Mouse (Mus musculus) E14TG2a.4 (cell line): ENCODE measurements around the gene Gm10447.

Source experiments
- H3K27me3 ChIP-seq: 2 replicates; pipeline ENCODE4 v1.6.1; 2014; ENCODE audit warnings: low read length, control low read depth; ENCODE audit not compliant: insufficient read depth
- H3K36me3 ChIP-seq: 2 replicates; pipeline ENCODE4 v1.6.1; 2014; ENCODE audit warnings: low read length, control low read depth; ENCODE audit not compliant: insufficient read depth
- H3K4me1 ChIP-seq: replicated peaks from 2 replicates; pipeline ENCODE4 v1.6.1; 2014; ENCODE audit warnings: low read depth, low read length, control low read depth
- H3K4me3 ChIP-seq: replicated peaks from 2 replicates; pipeline ENCODE4 v1.5.1; 2014; ENCODE audit warnings: mild to moderate bottlenecking, low read length
- H3K9me3 ChIP-seq: 2 replicates; pipeline ENCODE4 v1.6.1; 2014; ENCODE audit warnings: low read length, control low read depth
- CTCF ChIP-seq: conservative IDR thresholded peaks from 2 replicates; pipeline ENCODE4 v1.5.1; 2014; ENCODE audit warnings: low read length
- NANOG ChIP-seq: IDR thresholded peaks from 2 replicates; pipeline ENCODE4 v1.6.1; 2014; ENCODE audit warnings: borderline replicate concordance, low read length, mixed read lengths
- POU5F1 ChIP-seq: IDR thresholded peaks from 2 replicates; pipeline ENCODE4 v1.6.1; 2014; ENCODE audit warnings: low read length, borderline replicate concordance

The Gm10447 gene

GRCm38 (mm10) chr11:53493243-53493955, 36.5 kb upstream of the Gm10447 start:
- H3K9me3 ChIP-seq = no peaks in the 10 kb centered on the region
- peaks cover 18% of the 10 kb centered on the region for H3K27me3 ChIP-seq
- no peaks in the 10 kb centered on the region for H3K36me3 ChIP-seq
- H3K4me1 ChIP-seq = peaks cover 7% of the 10 kb centered on the region; the same call in 1 of the 2 replicates
- TF ChIP-seq NANOG = peak; percentile 66; the same call in 1 of the 2 replicates
- TF ChIP-seq CTCF = no peak
- no peak overlapping the region for H3K4me3 ChIP-seq

GRCm38 (mm10) chr11:53491954-53492401, 35.1 kb upstream of the Gm10447 start:
- TF ChIP-seq NANOG (no peak), CTCF (no peak), POU5F1 (no peak)

GRCm38 (mm10) chr11:53489421-53489820, 32.5 kb upstream of the Gm10447 start:
- Histone ChIP-seq H3K27me3 (peaks cover 30% of the 10 kb centered on the region), H3K4me1 (peaks cover 25% of the 10 kb centered on the region), H3K9me3 (no peaks in the 10 kb centered on the region), H3K4me3 (no peak overlapping the region), H3K36me3 (no peaks in the 10 kb centered on the region)
- no peak for TF ChIP-seq CTCF
- TF ChIP-seq NANOG = no peak
- TF ChIP-seq POU5F1 = no peak

More at GRCm38 (mm10) chr11:53491954-53492401, 35.1 kb upstream of the Gm10447 start:
- Histone ChIP-seq H3K4me3 (no peak overlapping the region), H3K27me3 (peaks cover 23% of the 10 kb centered on the region), H3K9me3 (no peaks in the 10 kb centered on the region), H3K36me3 (no peaks in the 10 kb centered on the region), H3K4me1 (peaks cover 14% of the 10 kb centered on the region)

- Histone ChIP-seq H3K9me3 (no peaks in the 10 kb centered on the region), H3K27me3 (peaks cover 30% of the 10 kb centered on the region), H3K4me1 (peaks cover 25% of the 10 kb centered on the region), H3K36me3 (no peaks in the 10 kb centered on the region), H3K4me3 (no peak overlapping the region)
- no peak for TF ChIP-seq POU5F1
- TF ChIP-seq CTCF = peak; percentile 60
These were observed 32.1 kb upstream of the Gm10447 start for GRCm38 (mm10) chr11:53489007-53489406.

GRCm38 (mm10) chr11:53486822-53487594, 30.1 kb upstream of the Gm10447 start:
- Histone ChIP-seq H3K36me3 (no peaks in the 10 kb centered on the region), H3K4me3 (peak overlapping the region; percentile 71), H3K4me1 (peaks cover 21% of the 10 kb centered on the region), H3K9me3 (no peaks in the 10 kb centered on the region), H3K27me3 (peaks cover 42% of the 10 kb centered on the region)
- TF ChIP-seq NANOG (no peak), CTCF (no peak), POU5F1 (no peak)

GRCm38 (mm10) chr11:53486351-53486750, 29.4 kb upstream of the Gm10447 start:
- Histone ChIP-seq H3K4me1 (peaks cover 17% of the 10 kb centered on the region), H3K36me3 (no peaks in the 10 kb centered on the region), H3K4me3 (peak overlapping the region; percentile 71), H3K9me3 (no peaks in the 10 kb centered on the region), H3K27me3 (peaks cover 45% of the 10 kb centered on the region)
- TF ChIP-seq POU5F1 = no peak
- TF ChIP-seq NANOG = no peak
- TF ChIP-seq CTCF = no peak

- H3K36me3 ChIP-seq = no peaks in the 10 kb centered on the region
These were observed 28.8 kb upstream of the Gm10447 start for GRCm38 (mm10) chr11:53485719-53486118.

GRCm38 (mm10) chr11:53483159-53483891, 26.4 kb upstream of the Gm10447 start:
- Histone ChIP-seq H3K27me3 (peaks cover 73% of the 10 kb centered on the region), H3K4me1 (peaks cover 19% of the 10 kb centered on the region), H3K36me3 (no peaks in the 10 kb centered on the region), H3K9me3 (no peaks in the 10 kb centered on the region), H3K4me3 (no peak overlapping the region)
- no peak for TF ChIP-seq CTCF
- TF ChIP-seq POU5F1 = no peak
- no peak for TF ChIP-seq NANOG

More at GRCm38 (mm10) chr11:53485719-53486118, 28.8 kb upstream of the Gm10447 start:
- Histone ChIP-seq H3K4me1 (peaks cover 17% of the 10 kb centered on the region), H3K9me3 (no peaks in the 10 kb centered on the region), H3K4me3 (no peak overlapping the region), H3K27me3 (peaks cover 51% of the 10 kb centered on the region)
- peak; percentile 78 for TF ChIP-seq CTCF
- TF ChIP-seq POU5F1 = no peak
